Mouse (Mus musculus) hindbrain, embryonic 13.5 days (tissue): ENCODE results near the gene Ino80d. TPM values are rescaled to one million over a fixed set of nuclear protein-coding genes. Genes with fewer than 3 reads are reported as not detected.

Experiments used
- ATAC-seq: fragments of 200-750 bp; cut with Nextera tagmentation; 2 replicates; pipeline ENCODE4 v1.8.0; 2017; ENCODE audit warnings: moderate TSS enrichment; ENCODE audit not compliant: low FRiP score
- H3K27ac ChIP-seq: fragments of 300-500 bp; sonication (generic); 2 replicates; pipeline ENCODE4 v1.5.1; 2015; ENCODE audit warnings: inconsistent platforms, mild to moderate bottlenecking, moderate library complexity
- H3K27me3 ChIP-seq: fragments of 300-500 bp; sonication (generic); 2 replicates; pipeline ENCODE4 v1.6.1; 2015; ENCODE audit warnings: mild to moderate bottlenecking, inconsistent platforms
- H3K36me3 ChIP-seq: fragments of 300-500 bp; sonication (generic); 2 replicates; pipeline ENCODE4 v1.6.1; 2015; ENCODE audit warnings: mild to moderate bottlenecking, inconsistent platforms
- H3K4me1 ChIP-seq: fragments of 300-500 bp; sonication (generic); replicated peaks from 2 replicates; pipeline ENCODE4 v1.6.1; 2015; ENCODE audit warnings: inconsistent platforms
- H3K4me2 ChIP-seq: fragments of 300-500 bp; sonication (generic); 2 replicates; pipeline ENCODE4 v1.6.1; 2015; ENCODE audit warnings: inconsistent platforms, mild to moderate bottlenecking, moderate library complexity
- H3K4me3 ChIP-seq: fragments of 300-500 bp; sonication (generic); 2 replicates; pipeline ENCODE4 v1.5.1; 2015; ENCODE audit warnings: mild to moderate bottlenecking, inconsistent platforms
- H3K9ac ChIP-seq: fragments of 300-500 bp; sonication (generic); 2 replicates; pipeline ENCODE4 v1.6.1; 2015; ENCODE audit warnings: mild to moderate bottlenecking, inconsistent platforms
- H3K9me3 ChIP-seq: fragments of 300-500 bp; sonication (generic); 2 replicates; pipeline ENCODE4 v1.6.1; 2016; ENCODE audit warnings: inconsistent platforms
- WGBS: fragments of 180-500 bp; shearing (Covaris S2); methylation state at CpG from one replicate; pipeline ENCODE4 v1.1.7; 2015; 5-methylcytosine and 5-hydroxymethylcytosine counted together
- polyA plus RNA-seq: library from polyadenylated mRNA; unstranded; fragments of >200 nt; fragmentation: Nextera tagmentation; extraction: Ambion mirVana; gene quantifications from 2 replicates; pipeline ENCODE4 v1.2.1, GENCODE M21; 2015

Gene Ino80d
- polyA plus RNA-seq, 1 experiment from 2014 or later, result 11.2 TPM

DNA sequence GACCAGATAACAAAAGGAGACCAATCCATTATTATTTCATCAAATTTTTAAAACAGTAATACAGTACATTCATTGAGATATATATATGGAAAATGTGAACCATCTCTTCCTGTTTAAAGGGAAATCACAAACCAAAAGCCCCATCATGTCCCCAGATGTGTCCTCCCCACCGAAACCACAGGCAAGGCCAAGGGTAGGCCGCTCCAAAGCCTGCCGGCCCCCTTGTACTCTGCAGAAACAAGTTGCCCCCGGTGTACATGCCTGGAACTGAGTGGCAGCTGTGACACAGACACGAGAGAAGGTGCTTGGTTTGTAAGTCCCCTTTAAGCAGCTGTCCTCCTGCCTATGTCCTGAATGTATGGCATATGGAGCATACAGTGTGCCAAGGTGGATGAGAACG, 66.5 kb downstream of the Ino80d start:
- no peaks in the 10 kb centered on the region for H3K27me3 ChIP-seq
- H3K9me3 ChIP-seq, result no peaks in the 10 kb centered on the region
- H3K4me1 ChIP-seq, result 0 out of 2 replicates have a peak, but pooled peaks cover 5% of the 10 kb centered on the region
- no peak overlapping the region; the same call in 1 of the 2 replicates for H3K27ac ChIP-seq
- no peak for ATAC-seq
- no peak overlapping the region for H3K4me2 ChIP-seq
- no peak overlapping the region for H3K4me3 ChIP-seq
- no peaks in the 10 kb centered on the region for H3K36me3 ChIP-seq
- H3K9ac ChIP-seq, result no peak overlapping the region
- 82% methylated on average over 6 of the region's 6 CpGs for WGBS

DNA sequence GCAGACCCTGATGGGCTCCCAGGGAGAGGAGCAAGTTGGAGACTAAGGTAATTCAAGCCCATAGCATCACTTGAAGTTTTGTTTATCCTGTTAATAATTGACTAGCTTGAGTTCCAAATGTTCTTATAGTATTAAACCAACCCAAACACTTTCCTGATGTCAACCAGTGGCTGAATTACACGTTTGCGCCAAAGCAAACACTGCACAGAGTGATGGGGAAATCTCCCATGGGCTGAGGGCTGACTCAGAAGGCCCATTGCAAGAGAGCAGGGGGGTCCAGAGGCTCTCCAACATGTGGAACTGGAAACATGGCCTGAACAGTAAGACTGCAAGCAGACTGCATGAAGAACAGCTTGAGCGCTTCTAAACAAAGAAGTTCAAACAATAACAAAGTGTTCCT, 81.5 kb downstream of the Ino80d start:
- no peak for ATAC-seq
- no peaks in the 10 kb centered on the region for H3K36me3 ChIP-seq
- WGBS, result 87% methylated on average over 3 of the region's 3 CpGs

DNA sequence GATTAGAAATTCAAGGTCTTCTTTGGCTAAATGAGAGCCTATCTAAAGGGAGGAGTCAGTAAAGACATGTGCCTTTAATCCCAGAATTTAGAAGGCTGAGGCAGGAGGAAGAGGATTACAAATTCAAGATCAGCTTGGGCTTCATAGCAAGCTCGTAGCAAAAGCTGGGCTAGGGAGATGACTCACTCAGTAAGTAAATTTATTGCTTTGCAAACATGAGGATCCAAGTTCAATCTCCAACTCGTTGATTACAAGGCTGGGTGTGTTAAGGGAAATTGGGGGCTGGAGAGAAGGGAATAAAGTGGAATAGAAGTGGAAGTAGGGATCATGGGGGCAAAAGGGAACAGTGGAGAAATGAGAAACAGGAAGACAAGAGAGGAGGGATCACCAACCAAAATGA, 94.6 kb downstream of the Ino80d start:
- Histone ChIP-seq H3K9me3 (no peaks in the 10 kb centered on the region), H3K27ac (no peak overlapping the region), H3K4me3 (no peak overlapping the region), H3K9ac (no peak overlapping the region), H3K4me1 (no peaks in the 10 kb centered on the region), H3K27me3 (no peaks in the 10 kb centered on the region), H3K36me3 (no peaks in the 10 kb centered on the region), H3K4me2 (no peak overlapping the region)
- no peak for ATAC-seq
- 71% methylated on average over 2 of the region's 2 CpGs for WGBS

More for the DNA sequence above, 81.5 kb downstream of the Ino80d start:
- H3K9me3 ChIP-seq, result no peaks in the 10 kb centered on the region
- H3K9ac ChIP-seq, result no peak overlapping the region
- no peak overlapping the region for H3K27ac ChIP-seq
- no peak overlapping the region for H3K4me3 ChIP-seq
- no peak overlapping the region for H3K4me2 ChIP-seq
- no peaks in the 10 kb centered on the region for H3K4me1 ChIP-seq
- no peaks in the 10 kb centered on the region for H3K27me3 ChIP-seq

DNA sequence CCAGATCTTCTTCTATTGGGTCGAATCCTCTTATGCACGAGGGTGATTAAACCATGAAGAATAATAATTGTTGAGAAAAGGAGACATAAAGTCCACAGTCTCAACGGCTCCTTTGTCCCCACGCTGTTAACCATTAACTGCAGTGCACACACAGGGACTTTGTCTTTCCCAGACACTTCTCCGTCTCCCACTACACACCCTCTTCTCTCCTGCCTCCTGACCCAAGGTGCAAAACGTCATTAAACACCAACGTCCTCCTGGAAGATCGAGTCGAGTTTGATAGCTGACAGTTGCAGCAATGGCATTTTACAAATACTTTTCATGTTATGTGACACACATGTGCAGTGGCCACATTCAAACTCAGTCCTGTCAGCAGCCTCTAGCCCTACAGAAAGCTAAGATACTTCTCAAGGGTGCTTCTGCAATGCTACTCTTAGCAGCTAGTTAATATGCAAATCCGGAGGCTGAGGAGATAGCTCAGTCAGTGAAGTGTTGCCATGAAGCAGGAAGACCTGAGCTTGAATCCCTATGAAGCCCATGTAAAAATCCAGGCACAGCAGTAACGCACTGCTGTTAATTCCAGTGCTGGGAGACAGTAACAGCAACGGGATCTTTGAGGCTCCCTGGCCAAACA, 109.3 kb downstream of the Ino80d start:
- no peak for ATAC-seq
- Histone ChIP-seq H3K4me3 (no peak overlapping the region), H3K9ac (no peak overlapping the region), H3K27ac (no peak overlapping the region), H3K4me2 (no peak overlapping the region), H3K4me1 (no peaks in the 10 kb centered on the region), H3K27me3 (no peaks in the 10 kb centered on the region), H3K36me3 (no peaks in the 10 kb centered on the region), H3K9me3 (no peaks in the 10 kb centered on the region)
- 48% methylated on average over 12 of the region's 12 CpGs for WGBS

DNA sequence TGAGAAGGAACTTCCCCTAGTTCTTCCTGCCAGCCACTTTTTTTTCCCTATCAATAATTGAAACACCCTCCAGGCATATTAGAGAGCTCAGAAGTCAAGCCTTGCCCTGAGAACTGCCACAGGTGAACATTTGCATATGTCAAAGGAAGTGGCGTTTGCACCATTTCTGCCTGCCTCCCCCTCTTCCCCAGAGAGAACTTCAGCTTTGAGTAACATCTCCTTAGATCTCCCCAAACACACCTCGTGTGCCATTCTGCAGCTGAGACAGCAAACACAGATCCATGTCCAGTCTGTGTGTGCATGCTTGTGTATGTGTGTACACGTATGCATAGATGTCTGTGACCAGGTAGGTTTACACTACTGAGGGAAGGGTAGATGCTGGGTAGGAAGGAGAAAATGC, 112.6 kb downstream of the Ino80d start:
- H3K4me3 ChIP-seq, result no peak overlapping the region
- H3K27ac ChIP-seq, result no peak overlapping the region
- H3K27me3 ChIP-seq, result no peaks in the 10 kb centered on the region
- H3K4me2 ChIP-seq, result no peak overlapping the region
- ATAC-seq, result no peak
- H3K36me3 ChIP-seq, result no peaks in the 10 kb centered on the region
- no peaks in the 10 kb centered on the region for H3K4me1 ChIP-seq
- no peak overlapping the region for H3K9ac ChIP-seq
- WGBS, result 71% methylated on average over 3 of the region's 3 CpGs
- H3K9me3 ChIP-seq, result no peaks in the 10 kb centered on the region

DNA sequence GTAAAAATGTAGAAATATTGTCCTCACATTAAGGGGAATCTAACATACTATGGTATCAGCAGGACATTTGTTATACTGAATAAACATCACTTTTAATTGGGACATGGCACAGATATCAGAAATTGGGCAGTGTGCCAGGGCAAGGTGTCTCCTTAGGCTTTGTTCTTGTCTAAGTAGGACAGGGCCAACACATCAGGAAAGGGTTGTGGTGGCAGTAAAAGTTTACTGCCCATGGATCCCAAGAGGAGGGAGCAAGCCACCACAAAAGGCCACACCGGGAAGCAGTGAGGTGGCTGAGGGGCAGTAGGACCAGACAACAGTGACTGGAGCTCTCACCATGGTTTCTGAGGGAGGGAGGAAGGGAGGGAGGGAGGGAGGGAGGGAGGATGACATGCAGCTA, 121.1 kb downstream of the Ino80d start:
- WGBS, result 50% methylated on average over 1 of the region's 1 CpGs
- 0 out of 2 replicates have a peak, but pooled peaks cover 3% of the 10 kb centered on the region for H3K9me3 ChIP-seq
- no peaks in the 10 kb centered on the region for H3K36me3 ChIP-seq
- H3K4me2 ChIP-seq, result no peak overlapping the region
- no peaks in the 10 kb centered on the region for H3K27me3 ChIP-seq
- no peak overlapping the region for H3K4me3 ChIP-seq
- no peak overlapping the region for H3K9ac ChIP-seq
- no peak overlapping the region for H3K27ac ChIP-seq
- no peak for ATAC-seq
- no peaks in the 10 kb centered on the region for H3K4me1 ChIP-seq

DNA sequence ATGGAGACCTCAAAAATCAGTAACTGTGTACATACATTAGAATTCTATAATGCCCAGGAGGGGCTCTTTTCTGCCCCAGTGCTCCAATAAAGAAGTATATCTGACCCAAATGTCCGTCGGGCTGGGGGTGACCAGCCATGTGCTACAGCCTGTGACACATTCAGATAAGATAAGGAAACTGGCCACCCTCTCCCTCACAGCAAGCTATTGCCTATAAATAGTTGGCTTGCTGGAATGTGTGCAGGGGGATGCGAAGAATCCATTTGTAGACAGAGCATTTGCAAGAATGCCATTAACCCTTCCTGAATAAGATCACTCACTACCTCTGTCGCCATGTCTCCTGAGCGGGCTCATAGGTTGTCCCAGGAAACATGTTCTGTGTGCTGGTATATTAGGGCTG, 121.8 kb downstream of the Ino80d start:
- H3K4me2 ChIP-seq, result no peak overlapping the region
- H3K27ac ChIP-seq, result no peak overlapping the region
- 0 out of 2 replicates have a peak, but pooled peaks cover 3% of the 10 kb centered on the region for H3K9me3 ChIP-seq
- no peaks in the 10 kb centered on the region for H3K36me3 ChIP-seq
- no peak overlapping the region for H3K9ac ChIP-seq
- WGBS, result 78% methylated on average over 5 of the region's 5 CpGs
- H3K4me1 ChIP-seq, result no peaks in the 10 kb centered on the region
- no peaks in the 10 kb centered on the region for H3K27me3 ChIP-seq
- no peak for ATAC-seq
- H3K4me3 ChIP-seq, result no peak overlapping the region

DNA sequence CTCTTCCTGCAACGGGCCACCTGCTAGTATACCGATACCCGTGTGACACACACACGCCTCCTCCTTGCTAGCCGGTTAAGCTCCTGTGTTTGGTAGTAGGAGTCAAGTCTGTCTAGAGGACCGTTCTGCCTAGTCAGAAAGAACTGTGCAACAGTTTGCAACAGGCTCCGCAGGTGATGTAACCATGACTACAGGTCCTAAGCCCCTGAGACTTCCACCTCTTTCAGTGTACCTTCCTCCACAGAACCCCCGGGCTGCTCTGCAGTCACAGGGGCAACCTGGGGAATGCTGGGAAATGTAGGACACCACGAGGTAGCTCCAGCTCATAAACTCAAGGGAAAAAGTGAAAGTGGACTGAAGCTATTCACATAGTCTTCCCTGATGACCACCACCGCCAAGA, 123.4 kb downstream of the Ino80d start:
- no peak overlapping the region for H3K4me3 ChIP-seq
- no peaks in the 10 kb centered on the region for H3K36me3 ChIP-seq
- WGBS, result 88% methylated on average over 10 of the region's 10 CpGs
- no peak for ATAC-seq
- H3K4me2 ChIP-seq, result no peak overlapping the region
- no peaks in the 10 kb centered on the region for H3K27me3 ChIP-seq
- no peaks in the 10 kb centered on the region for H3K4me1 ChIP-seq
- 0 out of 2 replicates have a peak, but pooled peaks cover 3% of the 10 kb centered on the region for H3K9me3 ChIP-seq
- no peak overlapping the region for H3K9ac ChIP-seq
- H3K27ac ChIP-seq, result no peak overlapping the region

DNA sequence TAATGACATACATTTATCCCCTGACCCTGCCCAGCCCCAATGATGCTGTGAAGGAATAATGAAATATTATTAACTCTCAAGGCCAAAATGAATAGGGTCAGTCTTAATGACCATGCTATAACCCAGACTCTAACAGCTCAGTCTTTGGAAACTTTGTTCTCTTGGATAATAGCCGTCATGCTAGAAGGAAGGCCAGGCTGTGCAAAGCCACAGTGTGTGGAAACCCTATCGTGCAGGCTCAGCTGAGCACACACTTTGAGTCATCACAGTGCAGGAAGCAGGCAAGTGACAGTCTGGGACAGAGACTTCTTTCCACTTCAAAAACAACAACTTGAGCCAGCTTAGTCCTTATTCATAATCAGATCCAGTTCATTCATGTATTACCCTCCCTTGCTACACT, 126.9 kb downstream of the Ino80d start:
- ATAC-seq, result no peak
- Histone ChIP-seq H3K36me3 (no peaks in the 10 kb centered on the region), H3K4me2 (no peak overlapping the region), H3K9me3 (no peaks in the 10 kb centered on the region), H3K27me3 (no peaks in the 10 kb centered on the region), H3K27ac (no peak overlapping the region), H3K4me3 (no peak overlapping the region), H3K9ac (no peak overlapping the region), H3K4me1 (no peaks in the 10 kb centered on the region)
- 66% methylated on average over 2 of the region's 2 CpGs for WGBS

DNA sequence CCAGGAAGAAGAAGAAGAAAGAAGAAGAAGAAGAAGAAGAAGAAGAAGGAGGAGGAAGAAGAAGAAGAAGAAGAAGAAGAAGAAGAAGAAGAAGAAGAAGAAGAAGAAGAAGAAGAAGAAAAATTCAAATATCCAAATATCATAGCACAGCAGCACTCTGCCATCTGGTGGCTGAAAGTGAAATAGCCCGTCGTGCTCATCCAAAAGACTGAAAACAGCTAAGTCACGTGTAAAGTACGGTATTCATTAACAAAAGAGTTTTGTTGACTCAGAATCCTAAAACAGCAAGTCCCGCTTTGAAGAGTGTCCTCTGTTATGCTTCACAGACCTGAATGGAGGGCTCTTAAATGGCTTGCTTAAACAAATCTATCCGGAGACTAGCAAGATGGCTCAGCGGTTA, 128.2 kb downstream of the Ino80d start:
- WGBS, result 17% methylated on average over 7 of the region's 7 CpGs
- no peak for ATAC-seq
- Histone ChIP-seq H3K4me1 (no peaks in the 10 kb centered on the region), H3K4me3 (no peak overlapping the region), H3K4me2 (peak overlapping the region; percentile 33; the same call in 1 of the 2 replicates), H3K36me3 (no peaks in the 10 kb centered on the region), H3K9ac (no peak overlapping the region), H3K27me3 (no peaks in the 10 kb centered on the region), H3K9me3 (no peaks in the 10 kb centered on the region), H3K27ac (no peak overlapping the region)

DNA sequence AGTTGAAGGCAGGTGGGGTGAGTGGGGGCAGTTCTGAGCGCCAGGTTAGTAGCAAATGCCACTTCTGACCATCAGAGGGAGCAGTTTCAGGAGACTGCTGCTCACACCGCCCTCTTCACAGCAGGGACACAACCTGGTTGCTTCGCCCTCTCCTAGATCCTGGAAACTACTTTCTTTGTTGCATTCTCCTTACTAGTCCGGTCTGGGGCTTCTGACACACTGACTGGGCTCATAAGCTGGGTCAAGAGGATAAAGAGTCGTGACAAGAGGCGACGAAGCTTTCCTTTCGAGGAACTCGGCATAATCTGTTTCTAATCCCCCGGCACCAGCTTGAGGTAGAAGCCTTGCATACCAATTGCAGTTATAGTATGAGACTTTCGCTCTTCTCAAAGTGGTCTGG, 129.9 kb downstream of the Ino80d start:
- Histone ChIP-seq H3K36me3 (no peaks in the 10 kb centered on the region), H3K27ac (no peak overlapping the region), H3K4me2 (peak overlapping the region; percentile 25; the same call in 1 of the 2 replicates), H3K27me3 (no peaks in the 10 kb centered on the region), H3K4me3 (0 out of 2 replicates have a peak overlapping the region, but pooled peaks have one; percentile 15), H3K9me3 (no peaks in the 10 kb centered on the region), H3K4me1 (no peaks in the 10 kb centered on the region), H3K9ac (no peak overlapping the region)
- no peak for ATAC-seq
- 39% methylated on average over 11 of the region's 11 CpGs for WGBS

DNA sequence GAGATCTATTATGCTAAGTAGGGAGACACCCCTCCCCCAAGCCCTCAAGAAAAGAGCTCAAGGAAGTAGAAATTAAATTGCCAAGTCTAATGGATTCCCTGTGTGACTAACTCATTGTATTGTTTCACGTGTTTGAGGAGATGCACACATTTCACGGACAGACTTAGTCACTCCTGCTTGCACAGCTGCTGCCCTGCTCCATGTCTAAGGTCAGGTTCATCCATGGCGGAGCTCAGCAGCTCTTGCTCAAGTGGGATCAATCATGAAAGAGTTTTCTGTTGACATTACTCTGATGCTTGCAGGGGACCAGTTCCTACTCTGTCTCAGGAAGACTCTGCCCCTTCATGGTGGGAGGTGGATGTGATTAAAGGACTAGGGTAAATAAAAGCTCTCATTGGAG, 137.7 kb downstream of the Ino80d start:
- H3K9ac ChIP-seq, result no peak overlapping the region
- H3K27me3 ChIP-seq, result no peaks in the 10 kb centered on the region
- ATAC-seq, result no peak
- 43% methylated on average over 3 of the region's 3 CpGs for WGBS
- no peak overlapping the region for H3K4me3 ChIP-seq
- H3K27ac ChIP-seq, result no peak overlapping the region
- H3K4me2 ChIP-seq, result no peak overlapping the region
- no peaks in the 10 kb centered on the region for H3K36me3 ChIP-seq
- 0 out of 2 replicates have a peak, but pooled peaks cover 3% of the 10 kb centered on the region for H3K4me1 ChIP-seq
- H3K9me3 ChIP-seq, result no peaks in the 10 kb centered on the region

DNA sequence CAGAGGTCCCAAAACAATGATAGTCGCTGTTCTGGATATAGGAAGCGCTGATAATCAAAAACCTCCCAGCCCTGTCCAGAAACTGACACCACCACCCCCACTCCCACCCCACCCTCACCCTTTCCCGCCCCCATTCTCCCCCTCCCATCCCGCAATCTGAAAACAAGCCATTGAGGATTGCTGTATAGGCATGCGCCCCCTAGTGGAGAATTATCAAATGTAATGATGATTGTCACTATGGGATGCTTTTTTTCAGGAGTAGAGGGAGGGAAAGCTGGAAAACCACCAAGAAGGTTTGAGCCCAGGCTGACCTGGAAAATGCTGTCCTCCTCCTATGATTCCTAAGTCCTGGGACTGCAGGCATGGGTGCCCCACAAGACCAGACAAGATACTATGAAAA, 147.6 kb downstream of the Ino80d start:
- Histone ChIP-seq H3K9me3 (no peaks in the 10 kb centered on the region), H3K4me1 (peaks cover 19% of the 10 kb centered on the region), H3K4me3 (no peak overlapping the region), H3K36me3 (no peaks in the 10 kb centered on the region), H3K27me3 (no peaks in the 10 kb centered on the region), H3K9ac (no peak overlapping the region), H3K27ac (no peak overlapping the region), H3K4me2 (no peak overlapping the region)
- no peak for ATAC-seq
- 16% methylated on average over 5 of the region's 5 CpGs for WGBS
